Mouse (Mus musculus): ENCODE results near the gene Spock1. TPM values are rescaled to one million over a fixed set of nuclear protein-coding genes. Genes with fewer than 3 reads are reported as not detected.
"Not testable (repeated sequence)": the region's sequence is repeated elsewhere in the genome, so short reads cannot be mapped to it uniquely, and the experiment has no call there.

Spock1 gene
- polyA plus RNA-seq, 1 experiment from 2014 or later: not detected

- Histone ChIP-seq H3K4me1 (ENCODE audit: insufficient read depth) (no peaks in the 10 kb centered on the region), H3K9ac (no peak overlapping the region), H3K36me3 (ENCODE audit: insufficient read depth) (no peaks in the 10 kb centered on the region), H3K9me3 (ENCODE audit: low read depth, low read length) (no peaks in the 10 kb centered on the region), H3K27ac (ENCODE audit: low read depth) (no peak overlapping the region), H3K4me2 (no peak overlapping the region), H3K27me3 (ENCODE audit: insufficient read depth, low read length) (no peaks in the 10 kb centered on the region), H3K4me3 (ENCODE audit: low read depth, low read length) (no peak overlapping the region)
- TF ChIP-seq CTCF (IDR thresholded peaks at IDR 0.05; ENCODE audit: low read depth): no peak
- no peak for ATAC-seq (ENCODE audit: insufficient read depth)
- 66% methylated on average over 11 of the region's 11 CpGs for WGBS
- DNase-seq: no peak
Measured at GRCm38 (mm10) chr13:57611326-57612171, 296.6 kb downstream of the Spock1 start.

- Histone ChIP-seq H3K27me3 (ENCODE audit: insufficient read depth, low read length) (no peaks in the 10 kb centered on the region), H3K4me1 (ENCODE audit: insufficient read depth) (0 out of 2 replicates have a peak, but pooled peaks cover 1% of the 10 kb centered on the region), H3K27ac (ENCODE audit: low read depth) (no peak overlapping the region), H3K9me3 (ENCODE audit: low read depth, low read length) (no peaks in the 10 kb centered on the region), H3K36me3 (ENCODE audit: insufficient read depth) (no peaks in the 10 kb centered on the region), H3K9ac (no peak overlapping the region), H3K4me3 (ENCODE audit: low read depth, low read length) (no peak overlapping the region), H3K4me2 (no peak overlapping the region)
- no peak for TF ChIP-seq CTCF (IDR thresholded peaks at IDR 0.05; ENCODE audit: low read depth)
- no peak for ATAC-seq (ENCODE audit: insufficient read depth)
- 77% methylated on average over 7 of the region's 7 CpGs for WGBS
- DNase-seq: no peak
Measured at GRCm38 (mm10) chr13:57609946-57610345, 298.2 kb downstream of the Spock1 start.

- no peak overlapping the region for H3K9ac ChIP-seq
- no peaks in the 10 kb centered on the region for H3K27me3 ChIP-seq (ENCODE audit: insufficient read depth, low read length)
- WGBS: 74% methylated on average over 3 of the region's 3 CpGs
- no peak overlapping the region for H3K4me2 ChIP-seq
- no peaks in the 10 kb centered on the region for H3K36me3 ChIP-seq (ENCODE audit: insufficient read depth)
- ATAC-seq (ENCODE audit: insufficient read depth) (no peak), DNase-seq (no peak)
- 0 out of 2 replicates have a peak, but pooled peaks cover 3% of the 10 kb centered on the region for H3K4me1 ChIP-seq (ENCODE audit: insufficient read depth)
- H3K27ac ChIP-seq (ENCODE audit: low read depth): no peak overlapping the region
- TF ChIP-seq CTCF (IDR thresholded peaks at IDR 0.05; ENCODE audit: low read depth): no peak
- no peak overlapping the region for H3K4me3 ChIP-seq (ENCODE audit: low read depth, low read length)
- no peaks in the 10 kb centered on the region for H3K9me3 ChIP-seq (ENCODE audit: low read depth, low read length)
Measured at GRCm38 (mm10) chr13:57604437-57604836, 303.7 kb downstream of the Spock1 start.

DNA sequence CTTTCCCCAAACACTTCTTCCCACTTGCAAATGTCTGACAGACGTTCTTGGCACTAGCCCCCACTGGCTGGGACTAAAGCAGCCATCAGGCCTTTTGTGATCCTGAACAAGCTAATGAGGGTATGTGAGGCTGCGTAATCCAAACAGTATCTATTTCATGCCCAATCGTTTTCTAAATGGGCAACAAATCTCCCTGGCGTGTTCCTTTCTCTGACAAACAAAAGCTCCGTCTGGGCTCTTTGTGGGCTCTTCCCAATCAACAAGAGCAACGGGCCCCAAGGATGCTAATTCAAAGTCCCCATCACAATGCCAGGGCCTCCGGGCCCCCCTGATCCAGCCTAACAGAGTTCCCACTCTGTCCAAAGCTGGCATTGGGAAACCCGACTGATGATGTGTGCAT, 304.9 kb downstream of the Spock1 start:
- 79% methylated on average over 8 of the region's 8 CpGs for WGBS
- Histone ChIP-seq H3K4me2 (no peak overlapping the region), H3K4me1 (ENCODE audit: insufficient read depth) (0 out of 2 replicates have a peak, but pooled peaks cover 3% of the 10 kb centered on the region), H3K27me3 (ENCODE audit: insufficient read depth, low read length) (no peaks in the 10 kb centered on the region), H3K4me3 (ENCODE audit: low read depth, low read length) (no peak overlapping the region), H3K9me3 (ENCODE audit: low read depth, low read length) (no peaks in the 10 kb centered on the region), H3K27ac (ENCODE audit: low read depth) (no peak overlapping the region), H3K9ac (no peak overlapping the region), H3K36me3 (ENCODE audit: insufficient read depth) (no peaks in the 10 kb centered on the region)
- DNase-seq (no peak), ATAC-seq (ENCODE audit: insufficient read depth) (no peak)
- TF ChIP-seq CTCF (IDR thresholded peaks at IDR 0.05; ENCODE audit: low read depth): no peak

DNA sequence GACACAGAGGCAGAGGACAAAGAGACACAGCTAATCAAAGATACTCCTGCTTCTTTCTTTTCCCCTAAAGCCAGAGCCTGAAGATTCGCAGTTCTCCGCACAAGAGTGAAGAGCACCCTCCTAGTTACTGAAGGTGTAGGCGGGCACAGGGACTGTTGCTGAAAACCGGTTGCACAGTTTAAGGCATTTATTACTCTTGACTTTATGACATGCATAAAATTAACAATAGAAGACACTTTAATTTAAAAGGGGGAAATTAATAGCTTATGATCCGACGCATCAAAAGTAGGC, 312.4 kb downstream of the Spock1 start:
- Histone ChIP-seq H3K9ac (no peak overlapping the region), H3K9me3 (ENCODE audit: low read depth, low read length) (no peaks in the 10 kb centered on the region), H3K36me3 (ENCODE audit: insufficient read depth) (no peaks in the 10 kb centered on the region), H3K4me2 (no peak overlapping the region), H3K27ac (ENCODE audit: low read depth) (no peak overlapping the region), H3K4me1 (ENCODE audit: insufficient read depth) (no peaks in the 10 kb centered on the region), H3K27me3 (ENCODE audit: insufficient read depth, low read length) (no peaks in the 10 kb centered on the region), H3K4me3 (ENCODE audit: low read depth, low read length) (no peak overlapping the region)
- ATAC-seq (ENCODE audit: insufficient read depth) (no peak), DNase-seq (no peak)
- no peak for TF ChIP-seq CTCF (IDR thresholded peaks at IDR 0.05; ENCODE audit: low read depth)
- whole genome bisulfite sequencing: 91% methylated on average over 6 of the region's 6 CpGs

DNA sequence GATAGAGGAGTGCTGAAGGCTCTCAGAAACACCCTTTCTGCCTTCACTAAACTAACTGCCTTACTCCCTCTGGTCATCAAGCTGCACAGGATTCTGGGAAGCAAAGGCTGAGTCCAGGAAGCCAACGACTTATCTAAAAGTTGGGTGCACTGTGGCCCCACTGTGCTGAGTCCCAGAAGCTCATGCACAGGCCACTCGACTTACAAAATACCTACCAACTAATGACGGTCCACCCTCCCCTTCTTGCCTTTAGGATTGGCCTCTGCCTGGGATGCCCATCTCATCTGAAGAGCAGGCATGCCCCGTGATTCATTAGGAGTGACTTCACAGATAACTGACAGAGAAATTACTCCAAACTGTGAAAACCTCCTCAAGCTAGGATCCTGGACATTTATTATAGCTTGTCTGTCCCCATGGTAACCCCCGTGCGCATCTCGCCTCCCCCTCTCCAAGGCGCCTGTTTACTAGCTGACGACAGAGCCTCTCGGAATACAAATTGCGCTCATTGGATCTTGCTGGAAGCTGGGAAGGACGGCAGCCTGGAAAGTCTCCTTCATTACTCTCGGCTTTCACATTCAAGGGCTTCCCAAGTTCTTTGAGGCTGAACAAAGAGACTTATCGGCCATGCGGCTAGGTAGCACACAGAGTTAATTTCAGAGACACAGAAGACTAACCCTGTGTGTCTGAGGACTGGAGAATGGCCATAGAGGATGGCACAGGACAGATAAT, 312.9 kb downstream of the Spock1 start:
- Histone ChIP-seq H3K4me1 (ENCODE audit: insufficient read depth) (no peaks in the 10 kb centered on the region), H3K27ac (ENCODE audit: low read depth) (no peak overlapping the region), H3K36me3 (ENCODE audit: insufficient read depth) (no peaks in the 10 kb centered on the region), H3K9ac (no peak overlapping the region), H3K4me3 (ENCODE audit: low read depth, low read length) (no peak overlapping the region), H3K27me3 (ENCODE audit: insufficient read depth, low read length) (no peaks in the 10 kb centered on the region), H3K4me2 (no peak overlapping the region), H3K9me3 (ENCODE audit: low read depth, low read length) (no peaks in the 10 kb centered on the region)
- WGBS: 52% methylated on average over 15 of the region's 15 CpGs
- no peak for ATAC-seq (ENCODE audit: insufficient read depth)
- TF ChIP-seq CTCF (IDR thresholded peaks at IDR 0.05; ENCODE audit: low read depth): no peak
- DNase-seq: no peak

GRCm38 (mm10) chr13:57589338-57589914, 318.7 kb downstream of the Spock1 start:
- 80% methylated on average over 4 of the region's 4 CpGs for WGBS
- H3K4me3 ChIP-seq (ENCODE audit: low read depth, low read length); ATAC-seq (ENCODE audit: insufficient read depth); H3K4me1 ChIP-seq (ENCODE audit: insufficient read depth); H3K9ac ChIP-seq; H3K27me3 ChIP-seq (ENCODE audit: insufficient read depth, low read length); H3K9me3 ChIP-seq (ENCODE audit: low read depth, low read length); DNase-seq; H3K36me3 ChIP-seq (ENCODE audit: insufficient read depth); H3K27ac ChIP-seq (ENCODE audit: low read depth); H3K4me2 ChIP-seq: not testable (repeated sequence)
